Mouse (Mus musculus) cerebral cortex, adult 2 months (tissue): ENCODE measurements around the gene Gatad2a.

Experiments used
- WGBS: fragments of 180-500 bp; shearing (Covaris S2); methylation state at CpG from one replicate; pipeline ENCODE4 v1.1.7; 2018; 5-methylcytosine and 5-hydroxymethylcytosine counted together

The Gatad2a gene

DNA sequence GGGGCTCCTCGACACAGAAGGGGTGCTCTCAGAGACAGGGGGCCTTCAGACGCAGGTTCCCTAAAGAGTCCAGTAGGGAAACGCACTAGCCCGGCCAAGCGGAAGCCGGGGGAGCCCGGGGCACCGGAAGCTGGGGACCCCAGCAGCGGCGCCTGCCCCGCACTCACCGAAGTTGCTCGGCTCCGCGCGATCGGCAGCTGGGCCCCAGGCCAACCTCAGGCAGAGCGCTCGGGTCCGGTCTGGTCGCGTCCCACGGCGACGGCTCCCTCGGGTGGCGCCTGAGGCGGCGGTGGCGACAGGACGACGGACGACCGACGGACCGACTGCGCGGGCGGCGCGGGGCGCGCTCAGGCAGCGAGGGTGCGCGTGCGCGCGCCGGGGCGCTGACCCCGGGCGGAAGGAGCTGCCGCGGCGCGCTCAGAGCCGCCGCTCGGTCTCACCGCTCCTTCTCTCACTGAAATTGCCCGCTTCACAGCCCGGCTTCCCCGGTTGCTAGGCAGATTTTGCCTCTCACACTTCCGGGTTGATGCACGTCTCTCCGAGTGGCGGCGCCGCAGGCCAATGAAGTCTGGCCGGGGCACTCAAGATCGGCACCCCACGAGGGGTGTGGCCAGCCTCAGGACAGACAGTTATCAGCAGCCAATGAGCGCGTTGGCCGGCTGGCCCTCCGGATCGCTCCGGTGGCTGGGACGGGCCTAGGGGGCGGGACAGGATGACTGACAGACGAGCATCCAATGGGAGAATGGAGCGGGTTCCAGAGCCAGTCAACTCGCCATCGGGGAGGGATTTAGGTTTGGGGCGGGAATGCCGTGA, at the start of gene Gatad2a:
Gene Gatad2a (minus strand): TSS at position 609 of the 813 bp plus-strand sequence.
- under 1% methylated on average over 81 of the region's 87 CpGs for WGBS

GRCm38 (mm10) chr8:70043996-70044395, 47.8 kb upstream of the Gatad2a start:
- WGBS, result 83% methylated on average over 5 of the region's 5 CpGs

DNA sequence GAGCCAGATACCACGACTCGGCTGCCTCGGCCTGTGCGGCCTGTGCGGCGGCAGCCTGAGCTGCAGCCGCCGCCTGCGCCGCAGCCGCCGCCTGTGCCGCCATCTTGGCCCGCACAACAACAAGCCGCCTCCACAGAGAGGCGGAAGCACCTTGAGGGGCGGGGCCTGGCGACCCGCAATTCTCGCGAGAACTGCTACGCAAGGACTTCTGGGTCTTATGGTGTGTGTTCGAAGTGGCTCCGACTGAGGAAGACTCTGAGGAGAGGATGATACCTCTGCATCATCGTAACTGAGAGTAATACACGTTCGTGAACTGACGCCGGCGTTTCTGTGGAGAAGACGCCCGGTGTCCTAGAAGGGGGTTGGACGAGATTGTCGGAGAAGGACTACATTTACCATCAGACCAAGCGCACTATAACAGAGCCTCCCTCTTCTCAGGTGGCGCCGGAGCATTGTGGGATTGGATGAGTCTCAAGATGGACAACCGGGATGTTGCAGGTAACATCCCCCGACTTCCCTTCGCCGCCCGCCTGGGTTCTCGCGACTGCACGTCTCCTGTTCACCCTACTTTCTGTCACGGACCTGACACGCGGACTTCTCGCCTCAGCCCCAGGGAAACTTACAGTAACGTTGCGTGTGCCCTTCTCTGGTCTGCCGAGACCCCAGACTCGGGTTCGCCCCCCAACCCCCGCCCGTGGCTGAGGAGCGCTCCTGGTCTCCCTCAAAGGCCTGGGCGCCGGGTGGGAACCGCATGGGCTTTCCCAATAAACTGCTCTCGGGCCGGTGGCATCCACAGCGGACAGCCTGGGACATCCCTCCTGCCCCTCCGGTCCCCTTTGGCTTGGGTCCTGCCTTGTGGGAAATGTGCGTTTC, 46.6 kb upstream of the Gatad2a start, which contains the start of the genes Mau2 and Sugp1:
Gene Mau2 (minus strand): TSS at position 152 of the 873 bp plus-strand sequence.
Gene Sugp1 (plus strand): TSS at position 231 of the 873 bp plus-strand sequence.
- WGBS, result under 1% methylated on average over 65 of the region's 65 CpGs

DNA sequence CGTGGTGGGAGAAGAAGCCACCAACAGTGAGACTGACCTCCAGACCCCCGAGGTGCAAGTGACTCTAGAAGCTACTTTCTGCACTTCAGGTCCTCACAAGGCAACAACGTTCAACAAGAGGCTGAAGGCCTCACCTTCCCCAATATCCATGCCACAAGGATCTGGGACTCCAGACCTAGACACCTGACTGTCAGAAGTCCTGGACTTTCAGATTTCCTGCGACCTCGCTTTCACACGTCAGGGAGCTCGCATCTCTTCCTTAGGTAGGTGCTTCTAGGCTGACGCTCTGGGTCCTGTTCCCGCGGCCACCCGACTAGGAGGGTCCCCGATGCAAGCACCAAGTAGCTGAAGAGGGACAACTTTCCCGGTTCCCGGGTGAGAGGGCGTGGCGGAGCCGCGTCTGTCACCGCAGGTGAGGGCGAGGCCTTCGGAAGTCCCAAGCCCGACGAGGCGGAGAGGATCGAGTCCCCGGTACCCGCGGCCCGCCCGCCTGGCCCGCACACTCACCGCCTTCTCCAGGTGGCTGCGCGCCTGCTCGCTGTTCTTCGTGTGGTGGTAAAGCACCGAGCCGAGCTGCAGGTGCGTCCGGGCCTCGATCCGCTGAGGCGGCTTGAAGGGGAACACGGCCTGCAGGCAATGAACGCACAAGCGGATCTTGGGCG, 45.8 kb upstream of the Gatad2a start:
- under 1% methylated on average over 47 of the region's 47 CpGs for WGBS

DNA sequence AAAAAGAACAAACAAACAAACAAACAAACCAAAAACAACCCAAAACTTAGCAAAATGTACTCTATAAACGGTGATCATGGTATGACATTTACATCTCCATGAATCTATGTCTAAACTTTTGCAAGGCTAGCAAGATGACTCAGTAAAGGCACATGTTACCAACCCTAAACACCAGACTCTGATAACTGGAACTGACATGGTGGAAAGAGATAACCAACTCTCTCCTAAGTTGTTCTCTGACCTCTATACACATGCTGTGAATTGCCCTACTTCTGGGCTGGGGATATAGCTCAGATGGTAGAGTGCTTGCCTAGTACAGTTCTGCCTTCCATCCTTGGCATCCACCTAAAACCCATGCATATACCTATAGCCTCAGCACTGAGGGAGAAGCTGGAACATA, 41.8 kb upstream of the Gatad2a start:
- 72% methylated on average over 1 of the region's 1 CpGs for WGBS

GRCm38 (mm10) chr8:70030255-70030654, 34.1 kb upstream of the Gatad2a start:
- WGBS, result 97% methylated on average over 1 of the region's 1 CpGs

DNA sequence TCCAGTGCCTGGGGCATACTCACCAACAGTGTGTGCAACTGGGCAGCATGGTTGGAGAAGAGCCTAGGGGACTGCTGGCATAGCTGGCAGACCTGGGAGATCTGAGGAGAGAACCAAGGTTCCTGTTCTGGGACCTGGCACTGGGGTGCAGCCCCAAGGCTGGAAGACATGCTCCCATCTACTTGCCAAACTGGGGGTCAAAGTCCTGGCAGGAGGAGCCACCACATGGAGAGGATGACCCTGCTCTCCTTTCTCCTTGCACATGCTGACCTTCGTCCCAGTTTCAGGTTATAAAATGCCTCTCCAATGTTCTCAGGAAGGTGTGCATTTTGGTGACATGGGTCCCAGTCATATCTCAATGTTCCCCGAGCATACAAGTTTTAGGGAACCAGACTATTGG, 30.0 kb upstream of the Gatad2a start:
- 95% methylated on average over 2 of the region's 2 CpGs for WGBS

DNA sequence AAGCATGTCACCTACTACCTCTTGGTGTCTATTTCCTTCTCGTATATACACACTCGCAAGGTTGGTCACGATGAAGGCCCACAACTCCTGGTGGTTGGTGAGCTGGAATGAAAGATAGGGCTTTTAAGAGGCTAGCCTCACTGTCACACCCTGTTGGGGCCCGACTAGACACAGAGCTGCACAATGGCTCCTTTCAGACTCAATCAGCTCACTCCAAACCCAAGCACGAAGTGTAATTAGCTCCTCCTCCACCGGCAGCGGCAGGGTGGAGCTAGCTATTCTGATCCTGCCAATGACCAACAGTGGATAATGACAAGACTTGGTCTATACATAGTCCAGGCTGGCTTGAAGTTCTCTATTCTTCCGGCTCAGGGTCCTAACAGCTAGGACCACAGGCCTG, 27.4 kb upstream of the Gatad2a start:
- 45% methylated on average over 8 of the region's 8 CpGs for WGBS

DNA sequence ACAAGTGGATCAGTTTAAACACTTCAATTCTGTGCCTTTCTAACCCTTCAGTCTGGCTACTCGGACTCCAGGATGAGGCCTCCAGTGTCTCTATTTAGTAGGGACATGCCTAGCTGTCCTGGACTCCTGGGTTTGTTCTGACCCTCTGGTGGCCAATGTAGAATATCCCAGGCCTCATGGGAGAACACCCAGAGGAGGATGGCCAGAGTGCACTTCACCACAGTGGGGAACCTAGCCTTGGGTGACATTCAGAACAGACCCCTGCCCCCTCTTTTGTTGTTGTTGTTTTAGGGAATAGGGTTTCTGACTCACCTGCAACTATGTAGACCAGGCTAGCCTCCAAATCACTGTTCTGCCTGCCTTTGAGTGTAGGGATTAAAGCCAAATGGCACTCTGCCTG, 18.8 kb upstream of the Gatad2a start:
- WGBS, result 64% methylated on average over 1 of the region's 1 CpGs

- WGBS, result 94% methylated on average over 1 of the region's 1 CpGs
Observed at GRCm38 (mm10) chr8:70012763-70013162, 16.6 kb upstream of the Gatad2a start.

- WGBS, result 73% methylated on average over 3 of the region's 3 CpGs
Observed at GRCm38 (mm10) chr8:70012350-70012749, 16.2 kb upstream of the Gatad2a start.

GRCm38 (mm10) chr8:70010796-70011195, 14.6 kb upstream of the Gatad2a start:
- 91% methylated on average over 14 of the region's 14 CpGs for WGBS

- WGBS, result 58% methylated on average over 2 of the region's 2 CpGs
Observed at GRCm38 (mm10) chr8:70005178-70005577, 9.0 kb upstream of the Gatad2a start.

GRCm38 (mm10) chr8:70003204-70003657, 7.0 kb upstream of the Gatad2a start:
- WGBS, result 64% methylated on average over 4 of the region's 4 CpGs

DNA sequence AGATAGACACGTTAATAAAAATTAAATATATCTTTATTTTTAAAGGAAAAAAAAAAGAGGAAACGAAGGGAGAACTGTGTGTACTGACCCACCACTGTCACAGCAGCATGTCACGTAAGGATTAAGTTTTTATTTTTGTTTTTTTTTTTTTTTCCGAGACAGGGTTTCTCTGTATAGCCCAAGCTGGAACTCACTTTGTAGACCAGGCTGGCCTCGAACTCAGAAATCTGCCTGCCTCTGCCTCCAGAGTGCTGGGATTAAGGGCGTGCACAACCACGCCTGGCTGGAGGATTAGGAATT, 5.7 kb upstream of the Gatad2a start:
- WGBS, result 56% methylated on average over 7 of the region's 7 CpGs

DNA sequence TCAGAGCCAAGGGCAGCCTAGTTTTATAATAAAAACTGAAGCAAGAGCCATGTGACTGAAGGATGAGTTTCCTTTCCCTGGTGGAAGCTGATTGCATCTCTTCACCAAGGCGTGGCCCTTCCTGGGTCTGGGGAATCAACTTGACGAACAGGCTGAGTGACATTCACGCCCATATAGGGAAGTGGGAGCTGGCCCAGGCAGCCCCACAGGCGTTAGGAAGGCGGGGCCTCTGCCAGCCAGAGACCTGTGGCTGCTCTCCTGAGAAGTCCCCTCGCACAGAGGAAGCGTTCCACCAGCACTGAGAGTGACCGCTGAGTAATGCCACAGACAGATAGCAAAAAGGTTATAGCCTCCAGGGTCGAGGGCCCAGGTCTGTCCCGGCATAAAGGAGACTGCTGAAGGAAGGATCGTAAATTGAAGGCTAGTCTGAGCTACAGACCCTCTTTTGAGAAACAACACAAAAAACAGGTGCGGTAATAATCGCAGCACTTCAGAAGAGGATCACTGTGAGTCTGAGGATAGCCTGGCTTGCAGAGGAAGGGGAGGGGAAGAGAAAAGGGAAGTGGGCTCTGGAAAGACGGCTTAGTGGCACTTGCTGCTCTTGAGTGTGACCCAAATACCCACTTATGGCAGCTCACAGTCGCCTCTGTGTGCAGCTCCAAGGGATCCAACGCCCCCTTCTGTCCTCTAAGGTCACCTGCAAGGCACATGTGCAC, 5.2 kb upstream of the Gatad2a start:
- WGBS, result 25% methylated on average over 16 of the region's 16 CpGs

DNA sequence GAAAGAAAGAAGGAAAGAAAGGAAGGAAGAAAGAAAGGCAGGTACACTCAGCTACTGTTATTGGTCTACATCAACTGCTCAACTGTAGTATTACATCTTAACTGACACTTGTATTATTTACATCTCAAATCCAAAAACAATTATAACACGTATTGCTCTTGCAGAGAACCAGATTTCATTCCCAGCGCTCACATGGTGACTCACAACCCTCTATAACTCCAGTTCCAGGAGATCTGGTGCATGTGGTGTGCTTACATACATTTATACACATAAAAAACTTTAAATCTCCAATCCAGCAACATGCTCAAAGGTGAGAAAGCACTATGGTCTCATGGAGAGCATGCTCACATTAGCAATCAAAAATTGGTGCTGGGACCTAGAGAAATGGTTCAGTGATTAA, 4.0 kb upstream of the Gatad2a start:
- 84% methylated on average over 2 of the region's 2 CpGs for WGBS

DNA sequence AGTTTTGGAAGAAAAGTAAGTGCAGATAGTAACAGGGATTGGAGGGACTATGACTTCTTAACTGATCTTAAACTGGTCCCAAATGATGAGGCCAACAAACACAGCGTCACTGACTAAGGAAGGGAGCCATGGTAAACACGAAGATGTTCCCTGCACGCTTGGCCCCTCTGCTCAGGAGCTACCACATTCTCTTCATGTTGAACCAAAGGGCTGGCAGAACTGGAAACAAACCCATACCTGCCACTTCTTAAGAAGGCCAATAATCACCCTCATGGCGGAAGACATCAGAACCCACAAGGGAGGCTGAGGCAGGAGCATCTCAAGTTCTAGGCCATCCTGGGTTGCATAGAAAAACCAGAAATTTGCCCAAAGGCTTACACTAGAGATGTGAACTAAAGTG, 3.1 kb upstream of the Gatad2a start:
- 95% methylated on average over 4 of the region's 4 CpGs for WGBS

DNA sequence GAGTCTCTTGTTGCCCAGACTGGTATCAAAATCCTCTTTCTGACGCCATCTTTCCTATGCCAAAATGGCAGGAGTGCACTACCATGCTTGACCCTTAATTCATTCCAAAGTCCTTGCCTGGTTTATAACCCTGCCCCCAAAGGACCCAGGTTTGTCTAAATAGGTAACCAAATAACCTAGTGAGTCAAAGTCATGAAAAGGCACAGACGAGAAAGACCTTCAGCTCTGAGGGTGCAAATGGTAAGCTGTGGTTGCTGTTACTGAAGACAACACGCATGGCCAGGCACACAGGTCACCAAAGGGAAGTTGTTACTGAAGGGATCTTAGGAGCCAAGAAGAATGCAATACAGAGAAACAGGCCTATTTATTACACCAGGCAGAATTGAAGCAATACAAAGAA, 2.5 kb upstream of the Gatad2a start:
- WGBS, result 93% methylated on average over 3 of the region's 3 CpGs

DNA sequence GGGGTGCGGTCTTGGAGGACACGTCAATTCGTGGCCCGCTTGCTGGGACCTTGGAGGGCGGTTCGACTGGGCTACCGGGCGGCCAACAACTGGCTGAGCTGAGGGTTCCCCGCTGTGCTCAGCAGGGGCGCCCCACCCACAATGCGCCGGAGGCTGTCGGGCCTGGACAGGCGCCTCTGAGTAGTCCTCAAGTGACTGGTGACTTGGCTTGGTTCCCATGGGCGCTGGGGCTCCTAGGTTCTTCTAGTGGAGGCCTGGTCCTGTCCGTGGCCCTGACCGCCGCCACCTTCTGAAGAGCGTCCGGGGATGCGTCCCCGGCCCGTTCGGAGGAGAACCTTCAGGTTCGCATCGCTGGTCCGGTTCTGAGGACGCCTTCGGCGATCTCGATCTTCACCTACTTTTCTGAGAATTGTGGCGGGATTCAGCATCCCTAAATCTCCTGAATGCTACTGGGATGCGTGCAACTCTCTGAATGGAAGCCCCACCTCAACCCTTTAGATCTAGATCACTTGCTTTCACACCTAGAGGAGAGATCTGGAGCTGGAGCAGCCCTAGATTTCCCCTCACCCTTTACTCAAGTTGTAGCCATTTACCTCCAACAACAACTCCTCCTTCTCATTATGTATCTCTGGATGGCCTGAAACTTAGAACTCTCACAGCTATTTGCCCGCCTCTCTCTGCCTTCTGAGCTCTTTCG, 553 bp upstream of the Gatad2a start:
- WGBS, result 4% methylated on average over 35 of the region's 35 CpGs

- WGBS, result 0% methylated on average over 7 of the region's 7 CpGs
Observed at GRCm38 (mm10) chr8:69995422-69995775, 785 bp downstream of the Gatad2a start.
